Mouse (Mus musculus) kidney, embryonic 14.5 days (tissue): ENCODE results near the gene Fhit. TPM values are rescaled to one million over a fixed set of nuclear protein-coding genes. Genes with fewer than 3 reads are reported as not detected.

ENCODE experiments used
- ATAC-seq: fragments of 200-750 bp; cut with Nextera tagmentation; 2 replicates; pipeline ENCODE4 v1.8.0; 2017; ENCODE audit warnings: moderate number of reproducible peaks, mild to moderate bottlenecking, moderate TSS enrichment, moderate library complexity; ENCODE audit not compliant: low FRiP score, low TSS enrichment
- H3K27ac ChIP-seq: fragments of 300-500 bp; sonication (generic); 2 replicates; pipeline ENCODE4 v1.5.1; 2014; ENCODE audit warnings: low read depth, mild to moderate bottlenecking, low read length, moderate library complexity, mixed read lengths
- H3K27me3 ChIP-seq: fragments of 300-500 bp; sonication (generic); 2 replicates; pipeline ENCODE4 v1.6.1; 2014; ENCODE audit warnings: mild to moderate bottlenecking, low read length; ENCODE audit not compliant: control insufficient read depth, insufficient read depth
- H3K36me3 ChIP-seq: fragments of 300-500 bp; sonication (generic); 2 replicates; pipeline ENCODE4 v1.6.1; 2014; ENCODE audit warnings: low read length, mixed read lengths; ENCODE audit not compliant: control insufficient read depth, insufficient read depth
- H3K4me1 ChIP-seq: fragments of 300-500 bp; sonication (generic); 2 replicates; pipeline ENCODE4 v1.6.1; 2014; ENCODE audit warnings: low read length, mixed read lengths; ENCODE audit not compliant: control insufficient read depth, insufficient read depth
- H3K4me2 ChIP-seq: fragments of 300-500 bp; sonication (generic); replicated peaks from 2 replicates; pipeline ENCODE4 v1.6.1; 2014; ENCODE audit warnings: low read depth, mild to moderate bottlenecking, low read length
- H3K4me3 ChIP-seq: fragments of 300-500 bp; sonication (generic); 2 replicates; pipeline ENCODE4 v1.5.1; 2014; ENCODE audit warnings: mild to moderate bottlenecking, low read length
- H3K9ac ChIP-seq: fragments of 300-500 bp; sonication (generic); 2 replicates; pipeline ENCODE4 v1.6.1; 2014; ENCODE audit warnings: low read depth, mild to moderate bottlenecking, low read length, moderate library complexity
- H3K9me3 ChIP-seq: fragments of 300-500 bp; sonication (generic); 2 replicates; pipeline ENCODE4 v1.6.1; 2016; ENCODE audit warnings: low read length; ENCODE audit not compliant: control insufficient read depth
- WGBS: fragments of 180-500 bp; shearing (Covaris S2); extraction: QIAGEN DNeasy Blood & Tissue Kit; methylation state at CpG from one replicate; pipeline ENCODE4 v1.1.7; 2014; 5-methylcytosine and 5-hydroxymethylcytosine counted together
- polyA plus RNA-seq: library from polyadenylated mRNA; unstranded; fragments of >200 nt; fragmentation: Nextera tagmentation; extraction: Ambion mirVana; gene quantifications from 2 replicates; pipeline ENCODE4 v1.2.1, GENCODE M21; 2014

Fhit gene
- polyA plus RNA-seq, 1 experiment from 2014 or later, result 7.0 TPM

DNA sequence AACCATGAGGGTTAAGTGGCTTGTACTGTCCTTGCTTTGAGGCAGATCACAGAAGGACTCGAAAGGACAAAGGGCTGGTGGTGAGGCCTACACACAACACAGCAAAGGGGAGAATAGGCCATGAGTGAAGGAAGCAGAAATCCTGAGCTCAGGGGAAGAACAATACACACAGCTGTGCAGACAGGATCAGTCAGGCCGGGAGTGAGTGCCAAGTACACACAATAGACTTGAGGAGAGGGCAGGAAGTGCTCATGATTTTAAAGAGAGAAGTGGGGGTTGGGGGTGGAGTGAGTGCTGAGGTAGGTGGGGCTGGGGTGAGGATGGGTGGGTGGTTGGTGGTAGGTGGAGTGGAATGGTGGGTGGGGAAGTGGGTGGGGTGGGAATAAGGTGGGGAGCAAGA lies 635.0 kb downstream of the Fhit start:
- Histone ChIP-seq H3K4me2 (no peak overlapping the region), H3K9ac (no peak overlapping the region), H3K4me3 (no peak overlapping the region), H3K27ac (no peak overlapping the region), H3K9me3 (no peaks in the 10 kb centered on the region), H3K36me3 (no peaks in the 10 kb centered on the region), H3K27me3 (no peaks in the 10 kb centered on the region), H3K4me1 (no peaks in the 10 kb centered on the region)
- WGBS, result 54% methylated on average over 2 of the region's 2 CpGs
- ATAC-seq, result no peak

- whole genome bisulfite sequencing, result 78% methylated on average over 4 of the region's 4 CpGs
Measured at GRCm38 (mm10) chr14:10525786-10526185, 636.0 kb downstream of the Fhit start.

GRCm38 (mm10) chr14:10514026-10514425 lies 647.8 kb downstream of the Fhit start:
- no peaks in the 10 kb centered on the region for H3K9me3 ChIP-seq
- no peaks in the 10 kb centered on the region for H3K4me1 ChIP-seq
- no peak for ATAC-seq
- H3K36me3 ChIP-seq, result no peaks in the 10 kb centered on the region
- H3K27ac ChIP-seq, result no peak overlapping the region
- H3K9ac ChIP-seq, result no peak overlapping the region
- H3K27me3 ChIP-seq, result no peaks in the 10 kb centered on the region
- H3K4me2 ChIP-seq, result no peak overlapping the region
- H3K4me3 ChIP-seq, result no peak overlapping the region

More at GRCm38 (mm10) chr14:10525786-10526185, 636.0 kb downstream of the Fhit start:
- no peaks in the 10 kb centered on the region for H3K36me3 ChIP-seq
- H3K9ac ChIP-seq, result no peak overlapping the region
- no peaks in the 10 kb centered on the region for H3K27me3 ChIP-seq
- no peak overlapping the region for H3K4me2 ChIP-seq
- H3K27ac ChIP-seq, result no peak overlapping the region
- no peaks in the 10 kb centered on the region for H3K9me3 ChIP-seq
- no peak for ATAC-seq
- H3K4me3 ChIP-seq, result no peak overlapping the region
- H3K4me1 ChIP-seq, result no peaks in the 10 kb centered on the region

- H3K27ac ChIP-seq, result no peak overlapping the region
Measured at GRCm38 (mm10) chr14:10509252-10509651, 652.6 kb downstream of the Fhit start.

DNA sequence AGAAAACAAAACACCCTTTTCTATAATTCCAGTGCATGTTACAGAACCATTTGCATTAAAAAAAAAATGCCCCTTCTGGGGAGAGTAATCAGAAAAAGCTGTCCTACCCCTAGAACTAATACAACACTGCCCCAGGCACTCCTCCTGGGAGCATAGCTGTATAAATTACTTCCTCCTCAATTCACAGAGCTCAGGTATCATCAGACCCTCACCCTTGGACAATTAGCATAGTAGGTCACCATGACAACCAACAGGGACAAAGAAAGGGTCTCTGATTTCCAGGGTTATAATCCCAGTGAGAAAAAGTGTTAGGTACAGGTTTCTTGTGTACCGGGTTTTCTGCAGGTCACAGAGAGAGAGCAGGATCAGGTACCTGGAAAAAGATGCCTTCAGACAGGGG lies 654.3 kb downstream of the Fhit start:
- ATAC-seq, result no peak
- 32% methylated on average over 1 of the region's 1 CpGs for WGBS
- no peak overlapping the region for H3K27ac ChIP-seq
- H3K4me3 ChIP-seq, result no peak overlapping the region
- H3K27me3 ChIP-seq, result no peaks in the 10 kb centered on the region
- no peak overlapping the region for H3K4me2 ChIP-seq
- H3K9me3 ChIP-seq, result no peaks in the 10 kb centered on the region
- no peaks in the 10 kb centered on the region for H3K36me3 ChIP-seq
- no peaks in the 10 kb centered on the region for H3K4me1 ChIP-seq
- no peak overlapping the region for H3K9ac ChIP-seq

More at GRCm38 (mm10) chr14:10509252-10509651, 652.6 kb downstream of the Fhit start:
- Histone ChIP-seq H3K9me3 (no peaks in the 10 kb centered on the region), H3K4me1 (no peaks in the 10 kb centered on the region), H3K36me3 (no peaks in the 10 kb centered on the region), H3K4me2 (no peak overlapping the region), H3K27me3 (no peaks in the 10 kb centered on the region), H3K4me3 (no peak overlapping the region), H3K9ac (no peak overlapping the region)
- ATAC-seq, result no peak

DNA sequence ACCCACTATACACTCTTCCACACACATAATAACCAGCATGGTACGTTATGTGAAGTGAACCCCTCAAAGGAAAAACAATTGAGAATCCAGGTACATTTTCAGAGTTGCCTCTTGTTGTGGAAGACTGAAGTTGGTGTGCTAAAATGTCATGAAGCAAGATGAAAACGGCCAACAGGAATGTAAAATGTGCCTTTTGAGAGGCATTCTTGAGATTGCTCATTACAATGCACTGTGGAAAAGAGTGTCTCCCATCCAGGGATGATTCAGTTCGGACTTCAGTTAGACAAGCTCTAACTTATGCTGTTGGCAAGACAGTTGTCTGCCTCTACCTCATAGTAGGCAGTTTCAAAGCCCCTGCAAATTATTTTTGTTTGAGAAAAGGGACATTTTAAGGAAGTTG lies 676.0 kb downstream of the Fhit start:
- no peaks in the 10 kb centered on the region for H3K27me3 ChIP-seq
- no peaks in the 10 kb centered on the region for H3K36me3 ChIP-seq
- no peak overlapping the region for H3K4me3 ChIP-seq
- no peak for ATAC-seq
- H3K27ac ChIP-seq, result no peak overlapping the region
- H3K9me3 ChIP-seq, result no peaks in the 10 kb centered on the region
- no peak overlapping the region for H3K4me2 ChIP-seq
- 79% methylated on average over 3 of the region's 3 CpGs for WGBS
- H3K4me1 ChIP-seq, result no peaks in the 10 kb centered on the region
- H3K9ac ChIP-seq, result no peak overlapping the region

DNA sequence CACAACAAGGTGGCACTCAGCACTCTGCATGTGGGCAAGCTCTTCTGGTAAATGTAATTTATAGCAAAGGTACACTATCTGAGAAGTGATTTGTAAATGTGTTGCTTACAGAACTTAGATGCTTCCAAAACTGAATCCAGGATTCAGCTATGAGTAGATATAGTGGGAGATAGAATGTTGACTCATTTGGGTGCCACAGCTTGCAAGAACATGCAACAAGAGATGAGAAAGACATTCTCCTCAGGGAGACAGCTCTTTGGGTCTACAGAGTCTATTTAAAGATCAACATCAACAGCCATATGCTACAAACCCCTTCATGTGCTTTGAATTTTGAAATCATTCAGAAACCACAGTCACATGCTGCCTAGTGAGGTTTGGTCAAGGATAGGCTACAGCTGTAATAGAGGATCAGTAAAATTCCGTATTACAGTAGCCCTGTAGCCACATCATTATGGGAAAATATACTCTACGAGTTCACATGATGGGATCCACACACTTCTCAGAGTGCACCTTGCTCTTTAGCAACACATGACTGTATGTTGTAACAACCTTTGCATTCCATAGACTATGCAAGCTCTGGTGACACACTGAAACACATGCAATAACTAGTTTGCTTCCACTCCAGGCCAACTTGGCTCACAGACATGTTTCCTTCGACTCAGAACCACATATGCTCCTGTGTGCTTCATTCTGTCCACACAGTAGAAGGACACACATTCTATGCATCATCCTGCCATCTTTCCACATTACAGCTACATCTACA lies 678.8 kb downstream of the Fhit start:
- no peak for ATAC-seq
- Histone ChIP-seq H3K27me3 (no peaks in the 10 kb centered on the region), H3K4me1 (no peaks in the 10 kb centered on the region), H3K27ac (no peak overlapping the region), H3K9ac (no peak overlapping the region), H3K9me3 (no peaks in the 10 kb centered on the region), H3K36me3 (no peaks in the 10 kb centered on the region), H3K4me2 (no peak overlapping the region), H3K4me3 (no peak overlapping the region)
- 93% methylated on average over 3 of the region's 3 CpGs for WGBS

GRCm38 (mm10) chr14:10481370-10481769 lies 680.5 kb downstream of the Fhit start:
- WGBS, result 80% methylated on average over 2 of the region's 2 CpGs
- Histone ChIP-seq H3K9me3 (no peaks in the 10 kb centered on the region), H3K27me3 (no peaks in the 10 kb centered on the region), H3K9ac (no peak overlapping the region), H3K27ac (no peak overlapping the region), H3K4me2 (no peak overlapping the region), H3K4me1 (no peaks in the 10 kb centered on the region), H3K4me3 (no peak overlapping the region), H3K36me3 (no peaks in the 10 kb centered on the region)
- ATAC-seq, result no peak

DNA sequence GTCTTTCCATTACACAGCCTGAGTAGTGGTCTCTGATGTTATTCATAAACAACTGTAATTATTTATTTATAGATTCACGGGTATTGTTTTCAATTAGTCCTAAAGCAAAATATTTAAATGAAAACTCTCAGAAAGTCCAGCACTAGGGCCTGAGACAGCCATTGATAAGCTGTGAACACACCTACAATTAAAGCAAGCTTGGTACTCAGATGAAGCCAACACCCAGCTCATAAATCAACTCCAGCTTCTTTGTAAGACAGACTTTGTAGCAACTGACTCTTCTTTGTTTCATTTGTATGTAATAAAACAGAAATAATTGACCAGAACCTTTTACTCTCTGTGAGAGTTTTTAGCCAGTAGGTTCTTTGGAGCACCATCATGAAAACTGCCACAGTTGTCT lies 681.2 kb downstream of the Fhit start:
- Histone ChIP-seq H3K4me2 (no peak overlapping the region), H3K9me3 (no peaks in the 10 kb centered on the region), H3K4me1 (no peaks in the 10 kb centered on the region), H3K27me3 (no peaks in the 10 kb centered on the region), H3K4me3 (no peak overlapping the region), H3K36me3 (no peaks in the 10 kb centered on the region), H3K27ac (no peak overlapping the region), H3K9ac (no peak overlapping the region)
- ATAC-seq, result no peak
- WGBS, result 81% methylated on average over 1 of the region's 1 CpGs
